Mouse (Mus musculus): ENCODE results near the gene Jak1. TPM values are rescaled to one million over a fixed set of nuclear protein-coding genes. Genes with fewer than 3 reads are reported as not detected.
"Not testable (repeated sequence)": the region's sequence is repeated elsewhere in the genome, so short reads cannot be mapped to it uniquely, and the experiment has no call there.

The Jak1 gene
- total RNA-seq, 2 experiments from 2014 or later, result 118 to 121 TPM

DNA sequence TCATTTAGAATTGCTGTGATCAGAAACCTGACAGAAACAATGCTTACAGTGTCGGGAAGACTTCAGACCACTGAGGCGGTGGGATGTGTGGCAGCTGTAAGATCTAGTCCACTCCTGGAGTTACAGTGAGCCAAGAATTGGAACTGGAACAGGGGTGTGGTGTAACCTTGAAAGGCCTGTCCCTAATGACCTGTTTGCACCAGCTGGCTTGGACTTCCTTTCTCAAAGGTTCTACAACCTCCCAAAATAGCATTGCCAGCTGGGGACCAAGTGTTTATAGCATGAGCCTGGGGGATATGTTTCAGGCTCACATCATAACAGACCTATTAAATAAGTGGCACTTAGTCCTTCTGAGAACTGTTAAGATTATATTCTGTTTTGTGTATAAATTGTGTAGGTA lies 15.0 kb upstream of the Jak1 start:
- no peak for DNase-seq (ENCODE audit: extremely low spot score in 1 of 2, low spot score in 1 of 2)

DNA sequence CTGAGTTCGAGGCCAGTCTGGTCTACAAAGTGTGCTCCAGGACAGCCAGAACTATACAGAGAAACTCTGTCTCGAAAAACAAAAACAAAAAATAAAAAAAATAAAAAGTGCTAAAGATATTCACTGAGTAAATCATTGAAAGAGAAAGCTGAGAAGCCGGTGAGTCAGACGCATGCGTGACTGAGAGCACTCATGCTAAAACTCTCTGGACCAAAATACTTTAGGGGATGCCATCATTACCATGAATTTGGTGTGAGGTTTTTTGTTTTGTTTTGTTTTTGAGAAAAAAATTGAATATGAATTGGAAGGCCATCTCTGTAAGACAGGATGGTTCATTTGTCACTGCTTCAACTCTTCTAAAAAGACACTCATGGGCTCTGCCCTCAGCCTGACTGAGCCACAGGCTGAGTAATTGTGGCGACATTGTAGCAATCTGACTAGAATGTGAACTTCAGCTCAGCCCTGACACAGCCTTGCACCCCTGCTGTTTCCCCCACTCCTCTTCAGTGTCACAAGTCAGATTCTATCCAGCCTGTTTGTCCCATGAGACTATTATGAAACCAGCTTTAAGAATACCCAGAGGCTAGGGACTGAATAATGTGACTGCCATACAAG lies 11.5 kb upstream of the Jak1 start:
- no peak for DNase-seq (ENCODE audit: extremely low spot score in 1 of 2, low spot score in 1 of 2)

DNA sequence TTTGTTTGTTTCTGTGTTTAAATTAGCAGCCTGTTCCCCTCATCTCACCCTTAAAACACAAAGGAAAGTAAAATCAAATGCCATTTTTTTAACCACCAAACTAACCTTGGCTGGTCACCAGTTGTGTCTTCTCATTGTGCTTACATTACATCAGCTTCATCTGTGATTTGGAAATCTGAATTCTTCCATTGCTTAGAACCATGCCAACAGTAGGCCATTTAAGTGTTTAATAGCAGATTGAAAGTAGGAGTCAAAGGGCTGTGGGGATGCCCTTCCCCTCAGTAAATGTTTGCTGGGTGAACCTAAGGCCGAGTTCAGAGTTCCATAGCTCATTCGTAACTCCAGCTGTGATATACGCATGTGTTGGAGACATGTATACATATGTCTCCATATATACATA lies 10.8 kb upstream of the Jak1 start:
- DNase-seq (ENCODE audit: extremely low spot score in 1 of 2, low spot score in 1 of 2), result no peak

DNA sequence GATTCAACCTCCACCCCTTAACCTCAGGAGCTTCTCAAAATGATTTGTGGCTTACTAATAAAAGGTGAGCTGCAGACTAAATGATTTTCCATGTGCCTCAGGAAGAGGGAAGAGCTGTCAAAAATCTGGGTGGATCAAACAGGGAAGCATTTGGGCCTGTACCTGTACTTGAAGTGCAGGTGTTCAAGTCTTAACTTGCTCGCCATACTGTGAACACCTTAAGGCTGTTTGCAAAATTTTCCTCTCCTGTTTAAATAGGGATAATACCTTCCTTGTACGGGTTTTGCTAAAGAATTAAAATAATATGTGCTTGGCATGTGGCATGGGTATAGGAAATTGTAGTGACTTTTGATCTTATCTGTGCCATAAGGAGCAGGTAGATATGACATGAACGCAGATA lies 5.7 kb upstream of the Jak1 start:
- DNase-seq (ENCODE audit: extremely low spot score in 1 of 2, low spot score in 1 of 2), result no peak

DNA sequence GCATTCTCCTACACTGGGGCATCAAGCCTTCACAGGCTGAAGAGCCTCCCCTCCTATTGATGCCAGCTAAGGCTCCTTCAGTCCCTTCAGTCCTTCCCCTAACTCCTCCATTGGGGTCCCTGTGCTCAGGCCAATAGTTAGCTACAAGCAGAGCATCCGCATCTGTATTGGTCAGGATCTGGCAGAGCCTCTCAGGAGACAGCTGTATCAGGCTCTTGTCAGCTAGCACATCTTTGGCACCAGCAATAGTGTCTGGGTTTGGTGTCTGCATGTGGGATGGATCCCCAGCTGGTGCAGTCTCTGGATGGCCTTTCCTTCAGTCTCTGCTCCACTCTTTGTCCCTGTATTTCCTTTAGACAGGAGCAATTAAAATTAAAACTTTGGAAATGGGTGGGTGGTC lies 3.4 kb upstream of the Jak1 start:
- not testable (repeated sequence) for DNase-seq (ENCODE audit: extremely low spot score in 1 of 2, low spot score in 1 of 2)

DNA sequence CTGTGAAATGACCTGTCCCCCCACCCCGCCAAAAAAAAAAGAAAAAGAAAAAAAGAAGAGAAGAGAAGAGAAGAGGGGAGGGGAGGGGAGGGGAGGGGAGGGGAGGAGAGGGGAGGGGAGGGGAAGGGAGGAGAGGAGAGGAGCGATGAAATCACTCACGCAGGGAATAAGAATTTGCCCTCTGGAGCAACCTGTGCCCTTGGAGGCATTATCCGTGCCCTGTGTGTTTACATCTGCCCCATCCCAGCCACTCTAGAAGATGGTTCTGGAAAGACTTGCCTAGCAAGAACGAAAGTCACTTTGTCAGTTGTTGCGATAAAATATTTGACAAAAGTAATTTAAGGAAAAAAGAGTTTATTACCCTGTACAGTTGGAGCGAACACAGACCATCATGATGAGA lies 441 bp upstream of the Jak1 start:
- DNase-seq (ENCODE audit: extremely low spot score in 1 of 2, low spot score in 1 of 2), result no peak

DNA sequence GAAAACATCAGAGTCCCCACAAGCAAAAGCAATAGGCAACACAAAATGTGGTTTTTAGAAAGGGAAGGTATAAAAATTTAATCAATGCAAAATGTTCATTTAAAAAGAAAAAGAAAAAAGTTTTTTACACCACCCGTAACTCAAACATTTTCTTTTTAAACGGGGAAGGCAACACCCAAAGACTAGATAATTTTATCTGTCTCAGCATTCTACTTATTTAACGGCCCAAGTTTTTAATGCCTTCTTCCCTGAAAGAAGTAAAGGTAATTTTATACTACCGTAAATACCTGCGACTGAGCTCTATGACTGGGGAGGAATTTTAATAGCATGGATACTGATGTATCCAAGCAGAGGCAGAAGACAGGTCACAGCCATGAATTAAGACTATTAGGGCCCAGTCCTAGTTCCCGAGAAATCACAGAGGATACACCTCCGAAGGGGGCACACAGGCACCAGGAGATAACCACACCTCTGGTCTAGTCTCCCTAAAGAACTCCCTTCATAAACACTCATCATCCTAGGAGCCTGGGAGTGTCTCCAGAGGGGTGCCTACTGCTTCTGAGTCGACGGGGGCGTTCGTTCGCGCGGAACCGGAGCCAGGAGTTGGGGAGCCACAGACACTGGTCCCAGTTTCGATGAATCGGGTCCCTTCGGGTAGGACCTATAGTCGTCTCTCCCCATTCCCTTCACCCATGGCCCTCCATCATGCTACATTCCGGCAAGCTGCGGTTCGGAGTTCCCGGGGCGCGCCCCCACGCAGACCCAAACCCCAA lies 928 bp downstream of the Jak1 start:
- no peak for DNase-seq (ENCODE audit: extremely low spot score in 1 of 2, low spot score in 1 of 2)

DNA sequence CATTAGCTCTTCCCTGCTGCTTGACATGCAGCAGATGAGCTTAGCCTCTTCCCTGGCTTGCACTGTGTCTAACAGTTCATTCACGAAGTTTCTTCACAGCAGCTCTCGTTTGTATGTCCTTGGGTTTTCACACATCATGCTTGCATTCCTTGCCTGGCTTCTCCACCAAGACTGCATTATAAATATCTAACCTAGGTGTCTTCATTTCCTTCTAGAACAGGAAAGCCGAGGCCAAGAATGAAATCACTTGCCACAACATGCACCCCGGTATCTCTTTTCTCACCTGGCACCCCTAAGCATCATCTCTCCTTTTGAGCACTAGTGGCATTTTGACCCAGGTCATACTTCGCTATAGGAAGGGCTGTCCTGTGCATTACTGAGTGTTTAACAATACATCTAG lies 3.5 kb downstream of the Jak1 start:
- DNase-seq (ENCODE audit: extremely low spot score in 1 of 2, low spot score in 1 of 2), result no peak

DNA sequence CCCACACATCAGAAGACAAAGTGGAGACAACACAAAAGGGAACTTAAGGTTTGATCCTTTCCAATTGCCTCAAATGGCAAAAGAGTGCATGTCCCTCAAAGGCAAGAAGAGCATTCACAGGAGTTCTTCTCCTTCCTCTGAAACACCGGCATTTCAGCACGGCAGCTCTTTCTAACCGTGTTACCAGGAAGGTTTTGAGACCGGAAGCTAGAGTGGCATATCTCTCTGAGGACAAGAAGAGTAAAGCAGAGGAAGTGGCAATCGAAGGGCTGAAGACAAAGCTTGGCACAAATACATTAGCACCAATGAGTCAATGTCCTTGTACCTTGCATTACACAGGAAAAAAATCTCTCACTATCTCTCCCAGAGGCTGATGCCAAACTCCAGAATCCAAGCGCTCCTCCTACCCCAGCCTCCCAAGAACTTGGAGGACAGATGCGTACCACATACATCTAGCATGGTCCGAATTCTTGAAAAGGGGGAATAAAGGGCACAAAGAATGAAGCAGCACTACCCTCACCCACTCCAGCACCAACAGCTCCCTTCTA lies 4.3 kb downstream of the Jak1 start:
- DNase-seq (ENCODE audit: extremely low spot score in 1 of 2, low spot score in 1 of 2), result no peak

DNA sequence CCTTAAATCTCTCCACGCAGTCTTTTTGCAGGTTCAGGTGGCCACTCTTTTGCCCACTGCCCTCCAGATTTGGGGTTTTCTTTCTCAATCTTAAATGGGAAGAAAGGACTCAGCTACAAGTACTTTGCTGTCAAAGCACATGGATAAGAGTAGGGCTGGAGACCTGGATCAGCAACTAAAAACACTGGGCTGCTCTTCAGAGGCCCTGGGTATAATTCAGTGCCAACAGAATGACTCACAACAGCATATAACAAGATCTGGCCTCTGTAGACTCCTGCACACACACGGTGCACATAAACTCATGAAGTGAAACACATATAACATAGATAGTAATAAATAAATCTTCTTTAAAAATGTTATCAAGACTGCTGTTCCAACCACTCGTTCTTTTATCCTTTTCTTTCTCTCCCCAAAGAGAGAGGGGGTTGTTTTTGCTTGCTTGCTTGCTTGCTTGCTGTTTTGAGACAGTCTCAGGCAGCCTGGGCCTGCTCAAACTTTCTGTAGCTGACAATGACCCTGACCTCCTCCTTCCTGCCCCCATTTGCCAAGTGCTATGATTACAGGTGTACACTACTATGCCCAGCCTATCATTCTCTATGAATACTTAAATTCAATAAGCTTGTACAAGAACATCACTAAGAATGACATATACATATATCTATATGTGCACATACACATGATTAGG lies 8.4 kb downstream of the Jak1 start:
- DNase-seq (ENCODE audit: extremely low spot score in 1 of 2, low spot score in 1 of 2), result no peak

DNA sequence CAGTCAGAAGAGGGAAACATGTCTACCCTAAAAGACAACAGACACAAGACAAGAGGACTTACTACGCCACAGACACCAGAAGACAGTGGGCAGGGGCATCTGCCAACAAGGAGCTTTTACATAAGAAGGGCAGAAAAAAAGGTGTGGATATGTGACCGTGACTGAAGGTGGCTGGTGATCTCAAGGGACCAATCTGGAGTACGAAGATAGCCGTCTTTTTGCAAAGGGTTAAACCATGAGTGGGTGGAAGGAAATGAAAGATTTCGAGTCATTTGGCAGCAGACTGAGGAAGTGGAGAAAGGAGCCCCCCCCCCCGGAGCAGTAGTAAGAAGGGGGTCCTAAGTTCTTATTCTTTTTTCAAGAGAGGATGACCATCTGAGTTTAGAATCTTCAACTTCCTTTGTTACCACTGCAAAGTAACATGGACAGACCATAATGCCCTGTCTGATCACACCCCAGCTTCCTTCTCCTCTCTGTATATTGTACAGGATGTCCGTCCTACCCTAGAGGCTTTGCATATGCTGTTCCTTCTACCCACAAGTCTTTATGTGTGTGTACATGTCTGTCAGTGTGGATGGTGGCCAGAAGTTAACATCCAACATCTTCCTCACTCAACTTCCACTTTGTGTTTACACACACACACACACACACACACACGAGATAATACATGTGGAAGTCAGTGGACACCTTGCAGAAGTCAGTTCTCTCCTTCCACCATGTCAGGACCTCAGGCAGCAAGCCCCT lies 10.3 kb downstream of the Jak1 start:
- DNase-seq (ENCODE audit: extremely low spot score in 1 of 2, low spot score in 1 of 2), result no peak

DNA sequence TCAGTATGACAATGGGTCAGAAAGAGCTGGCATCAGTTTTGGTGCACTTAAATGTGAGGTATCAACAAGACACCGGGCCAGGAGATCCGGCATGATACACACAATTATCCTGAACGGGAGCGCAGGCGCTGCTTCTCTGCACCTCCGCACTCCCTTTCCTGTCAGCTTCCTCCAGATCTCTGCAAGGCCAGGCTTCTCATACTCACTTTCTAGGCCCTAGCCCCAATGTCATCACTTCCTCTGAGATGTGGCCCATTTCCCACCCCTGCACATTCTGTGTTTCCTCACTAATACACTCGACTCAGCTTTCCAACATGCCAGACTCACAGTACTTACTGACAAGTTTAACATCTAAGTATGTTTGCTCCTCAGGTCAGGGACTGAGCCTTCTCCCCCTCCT lies 11.1 kb downstream of the Jak1 start:
- no peak for DNase-seq (ENCODE audit: extremely low spot score in 1 of 2, low spot score in 1 of 2)

DNA sequence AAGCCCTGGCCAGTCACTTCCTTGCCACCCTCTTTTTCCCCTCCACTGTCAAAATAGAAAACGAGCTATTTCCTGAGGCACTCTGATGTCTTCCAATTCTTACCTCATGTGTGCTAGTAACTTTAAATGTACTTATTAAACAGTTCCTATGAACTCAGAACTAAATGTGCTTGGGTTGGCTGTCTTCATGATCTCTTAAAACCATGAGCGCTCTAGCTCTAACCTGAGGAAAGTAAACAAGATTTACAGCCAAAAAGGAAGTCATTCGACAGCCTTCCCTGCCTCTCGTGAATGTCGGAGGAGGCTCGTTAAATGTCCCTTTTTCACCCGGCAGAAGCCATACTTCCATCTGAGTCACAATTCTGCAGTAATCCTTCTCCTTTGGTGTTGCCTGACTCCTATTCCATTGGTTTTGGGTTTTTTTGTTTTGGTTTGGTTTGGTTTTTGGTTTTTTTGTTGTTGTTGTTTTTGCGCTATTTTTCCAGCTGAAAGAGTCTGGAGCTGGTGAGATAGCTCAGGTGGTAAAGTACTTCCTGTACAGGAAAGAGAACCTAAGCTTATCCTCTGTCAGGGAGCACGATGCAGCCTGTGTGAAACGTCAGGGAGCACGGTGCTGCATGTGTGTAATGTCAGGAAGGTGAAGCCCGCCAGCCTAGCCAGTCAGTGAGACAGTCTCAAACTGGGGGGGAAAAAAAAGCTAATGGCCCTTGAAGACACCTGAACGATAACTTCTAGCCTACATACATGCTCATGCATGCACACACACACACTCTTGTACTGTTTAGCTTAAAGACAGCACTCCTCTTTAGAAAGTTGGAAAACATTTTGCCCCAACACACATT lies 12.1 kb downstream of the Jak1 start:
- no peak for DNase-seq (ENCODE audit: extremely low spot score in 1 of 2, low spot score in 1 of 2)

DNA sequence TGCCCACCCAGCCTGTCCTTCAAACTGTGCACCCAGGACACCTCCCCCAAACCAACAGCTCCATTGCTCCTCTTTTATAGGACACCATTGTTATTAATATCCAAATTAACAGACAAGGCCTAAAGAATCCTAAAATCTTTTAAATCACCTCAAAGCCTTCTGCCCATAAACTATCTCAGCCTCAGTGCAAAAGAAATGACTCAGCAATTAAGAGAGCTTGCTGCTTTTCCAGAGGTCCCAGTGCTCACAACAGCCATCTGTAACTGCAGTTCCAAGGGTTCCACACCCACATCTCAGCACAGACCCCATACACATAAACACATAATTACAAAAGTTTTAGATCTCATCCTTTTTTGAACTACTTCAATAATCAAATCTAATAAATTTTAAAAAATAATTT lies 13.1 kb downstream of the Jak1 start:
- DNase-seq (ENCODE audit: extremely low spot score in 1 of 2, low spot score in 1 of 2), result no peak

DNA sequence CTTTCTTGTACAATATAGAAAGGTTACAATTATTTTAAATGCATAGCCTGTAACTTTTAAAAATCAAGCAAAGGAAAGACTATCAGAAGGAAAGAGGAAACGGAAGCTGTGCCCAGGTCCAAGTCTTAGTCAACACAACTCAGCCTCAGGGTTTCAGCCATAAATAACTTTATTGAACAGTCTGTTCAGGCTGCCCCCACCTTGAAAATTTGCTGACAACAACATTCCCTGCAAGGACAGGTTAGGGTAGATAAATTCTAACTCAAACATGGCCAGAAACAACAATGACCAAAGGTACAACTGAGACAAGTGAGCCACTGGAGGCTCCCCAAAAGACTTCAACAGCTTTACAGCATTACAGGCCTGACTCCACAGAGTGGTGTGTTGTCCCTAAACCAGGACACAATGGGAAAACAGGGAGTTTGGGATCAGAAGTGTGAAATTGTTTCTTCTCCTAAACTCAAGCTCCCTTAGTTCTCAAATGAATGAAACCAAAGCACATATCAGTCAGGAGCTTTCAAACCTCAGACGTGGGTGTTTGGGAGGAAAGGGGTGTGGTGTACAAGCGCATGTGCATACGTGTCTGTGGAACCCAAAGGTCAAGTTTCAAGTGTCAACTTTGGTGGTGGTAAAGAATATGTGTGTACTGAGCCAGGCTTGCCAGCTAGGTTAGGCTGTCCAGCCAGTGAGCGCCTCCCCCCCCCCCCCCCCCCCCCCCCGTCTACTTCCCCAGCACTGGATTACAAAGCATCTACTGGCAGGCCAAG lies 14.9 kb downstream of the Jak1 start:
- DNase-seq (ENCODE audit: extremely low spot score in 1 of 2, low spot score in 1 of 2), result no peak

DNA sequence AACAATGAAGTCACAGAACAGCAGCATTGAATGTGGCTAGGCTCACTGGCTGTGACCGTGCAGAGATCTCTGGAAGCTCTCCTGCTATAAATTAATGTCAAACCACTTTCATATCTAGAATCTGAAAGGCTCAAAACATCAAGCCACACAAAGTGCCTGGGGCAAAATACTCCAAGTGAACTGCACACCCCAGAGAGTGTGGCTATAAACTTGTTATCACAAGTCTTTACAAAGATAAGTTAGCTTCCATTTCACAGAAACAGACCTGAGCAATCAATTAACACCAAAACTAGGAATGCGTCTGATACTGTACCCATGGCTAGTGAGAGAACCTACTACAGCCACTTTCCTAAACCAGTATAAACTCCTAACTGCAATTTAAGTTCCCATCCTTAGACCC lies 17.7 kb downstream of the Jak1 start:
- no peak for DNase-seq (ENCODE audit: extremely low spot score in 1 of 2, low spot score in 1 of 2)

DNA sequence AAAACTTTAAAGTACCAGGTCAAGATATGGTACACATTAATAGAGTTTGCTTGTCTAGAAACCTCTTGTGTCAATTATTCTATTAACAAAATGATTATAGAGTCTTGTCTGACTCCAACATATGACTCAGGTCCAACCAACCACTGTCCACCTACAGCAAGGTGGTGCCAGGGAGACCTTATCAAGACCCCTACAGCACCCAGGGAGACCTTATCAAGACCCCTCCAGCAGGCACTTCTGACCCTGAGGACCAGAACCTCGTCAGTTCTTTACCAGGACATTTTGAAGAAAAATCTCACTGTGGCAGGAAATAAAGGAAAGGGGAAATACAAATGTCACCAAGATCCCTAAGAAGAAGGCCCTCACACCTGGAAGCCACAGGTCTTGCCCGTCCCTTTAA lies 18.5 kb downstream of the Jak1 start:
- no peak for DNase-seq (ENCODE audit: extremely low spot score in 1 of 2, low spot score in 1 of 2)

DNA sequence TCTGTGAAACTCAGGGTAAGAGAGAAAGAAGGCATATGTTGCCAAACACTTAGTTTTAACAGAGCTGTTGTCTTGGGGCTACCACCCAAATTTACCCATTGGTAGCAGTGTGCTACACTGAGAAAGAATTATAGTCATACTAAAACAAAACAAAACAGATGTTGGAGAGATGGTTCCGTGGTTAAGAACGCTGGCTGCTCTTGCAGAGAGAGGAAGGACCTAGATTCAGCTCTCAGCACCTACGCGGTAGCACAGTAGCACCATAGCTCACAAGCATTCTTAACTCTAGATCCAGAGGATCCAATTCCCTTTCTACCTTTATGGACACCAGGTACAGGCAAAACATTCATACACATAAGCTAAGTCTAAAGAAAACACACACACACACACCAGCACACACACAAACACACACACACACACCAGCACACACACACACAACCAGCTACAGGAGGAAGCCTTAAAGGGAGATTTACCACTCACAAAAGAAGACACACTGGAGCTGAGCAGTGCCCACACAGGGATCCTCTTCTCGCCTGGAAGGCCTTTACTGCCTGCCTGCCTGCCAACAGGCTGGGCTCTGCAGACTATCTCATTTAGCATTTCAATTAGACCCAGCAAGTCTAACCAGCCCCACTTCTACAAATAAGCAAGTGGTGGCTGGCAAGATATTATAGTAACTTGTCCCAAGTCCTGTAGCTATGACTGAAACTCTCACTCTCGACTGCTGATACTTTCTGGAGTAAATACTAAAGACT lies 20.6 kb downstream of the Jak1 start:
- DNase-seq (ENCODE audit: extremely low spot score in 1 of 2, low spot score in 1 of 2), result no peak

DNA sequence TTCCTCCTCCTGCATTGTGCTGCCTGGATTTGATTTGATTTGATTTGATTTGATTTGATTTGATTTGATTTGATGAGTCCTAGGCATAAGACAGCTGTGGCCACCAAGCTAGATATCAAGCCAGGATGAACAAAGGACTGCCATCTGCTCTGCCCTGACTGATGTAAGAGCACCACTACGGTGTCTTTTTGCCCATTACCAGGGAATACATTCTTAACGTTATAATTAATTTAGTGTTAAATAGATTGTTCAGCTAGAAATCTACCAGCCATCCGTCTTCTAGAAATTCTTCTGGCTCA lies 24.3 kb downstream of the Jak1 start:
- no peak for DNase-seq (ENCODE audit: extremely low spot score in 1 of 2, low spot score in 1 of 2)
